Mouse (Mus musculus): ENCODE measurements around the gene Ufc1. TPM values are rescaled to one million over a fixed set of nuclear protein-coding genes. Genes with fewer than 3 reads are reported as not detected.

The Ufc1 gene
- total RNA-seq, 2 experiments from 2014 or later, result 162 to 182 TPM

- no peak for DNase-seq
Measured at GRCm38 (mm10) chr1:171271196-171271595, 23.6 kb downstream of the Ufc1 start.

GRCm38 (mm10) chr1:171270573-171270900 lies 24.3 kb downstream of the Ufc1 start:
- DNase-seq, result peak in 1 of 2 experiments; percentile 43

DNA sequence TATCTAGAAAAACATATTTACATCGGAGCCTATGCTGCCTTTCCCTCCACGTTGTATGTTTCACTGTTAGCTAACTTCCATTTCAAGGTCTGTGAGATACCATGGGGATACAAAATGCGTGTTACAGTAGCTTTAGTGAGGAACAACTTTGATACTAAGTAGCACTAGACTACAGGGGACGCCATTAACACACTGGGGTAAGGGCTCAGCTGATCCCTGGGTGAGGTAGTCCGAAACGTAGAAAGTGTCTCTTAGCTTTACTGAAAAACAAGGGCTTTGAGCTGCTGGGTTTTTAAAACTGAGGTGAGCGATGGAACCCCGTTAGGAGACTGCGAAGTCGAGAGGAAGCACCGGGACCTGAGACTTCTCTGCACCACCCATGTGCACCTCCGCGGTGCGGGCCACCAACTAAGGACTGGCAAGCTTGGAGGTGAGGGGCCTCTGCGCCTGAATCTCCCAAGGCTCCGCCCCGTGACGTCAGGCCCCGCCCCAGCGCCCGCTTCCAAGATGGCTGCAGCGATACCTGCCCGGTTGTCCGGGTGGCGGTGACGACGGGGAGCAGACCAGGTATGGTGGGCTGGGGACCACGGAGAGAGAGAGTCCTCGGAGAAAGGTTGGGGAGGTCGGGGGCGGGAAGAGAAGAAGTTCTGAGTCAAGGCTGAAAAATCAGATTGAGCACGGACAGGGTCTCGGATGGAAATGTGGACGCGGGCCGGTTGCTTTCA lies 24.8 kb downstream of the Ufc1 start, which contains the start of gene B4galt3:
TSS of gene B4galt3 (plus strand) at position 481 of the 725 bp plus-strand sequence.
- DNase-seq, result peak; percentile 98 to 99

GRCm38 (mm10) chr1:171268341-171268740 lies 26.5 kb downstream of the Ufc1 start:
- no peak for DNase-seq

- no peak for DNase-seq
Measured at GRCm38 (mm10) chr1:171265971-171266744, 28.7 kb downstream of the Ufc1 start.

DNA sequence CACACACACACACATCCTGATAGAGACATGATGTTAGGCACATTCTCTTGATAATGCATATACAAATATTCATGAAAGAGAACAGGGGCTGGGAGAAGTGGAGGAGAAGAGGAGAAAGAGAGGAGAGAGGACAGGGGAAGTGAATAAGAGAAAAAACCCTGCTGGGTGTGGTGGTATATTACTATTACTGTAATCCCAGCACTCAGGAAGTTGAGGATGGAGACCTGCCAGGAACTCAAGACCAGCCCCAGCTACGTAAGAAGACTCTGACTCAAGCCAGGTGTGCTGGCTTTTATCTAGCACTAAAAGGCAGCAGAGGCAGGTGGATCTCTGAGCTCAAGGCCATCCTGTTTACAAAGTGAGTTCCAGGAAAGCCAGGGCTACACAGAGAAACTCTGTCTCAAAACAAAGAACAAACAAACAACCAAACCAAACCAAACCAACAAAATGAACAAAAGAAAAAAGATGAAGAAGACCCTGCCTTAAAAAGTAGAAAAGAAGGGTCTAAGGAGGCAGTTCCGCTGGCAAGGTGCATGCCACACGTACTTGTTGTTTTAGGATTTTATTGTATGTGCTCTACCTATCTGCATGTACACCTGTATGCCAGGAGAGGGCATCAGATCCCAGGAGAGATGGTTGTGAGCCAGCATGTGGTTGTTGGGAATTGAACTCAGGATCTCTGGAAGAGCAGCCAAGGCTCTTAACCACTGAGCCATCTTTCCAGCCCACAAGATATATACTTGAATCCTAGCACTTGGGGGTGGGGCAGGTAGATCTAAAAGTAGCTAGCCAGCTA lies 31.0 kb downstream of the Ufc1 start:
- no peak for DNase-seq

DNA sequence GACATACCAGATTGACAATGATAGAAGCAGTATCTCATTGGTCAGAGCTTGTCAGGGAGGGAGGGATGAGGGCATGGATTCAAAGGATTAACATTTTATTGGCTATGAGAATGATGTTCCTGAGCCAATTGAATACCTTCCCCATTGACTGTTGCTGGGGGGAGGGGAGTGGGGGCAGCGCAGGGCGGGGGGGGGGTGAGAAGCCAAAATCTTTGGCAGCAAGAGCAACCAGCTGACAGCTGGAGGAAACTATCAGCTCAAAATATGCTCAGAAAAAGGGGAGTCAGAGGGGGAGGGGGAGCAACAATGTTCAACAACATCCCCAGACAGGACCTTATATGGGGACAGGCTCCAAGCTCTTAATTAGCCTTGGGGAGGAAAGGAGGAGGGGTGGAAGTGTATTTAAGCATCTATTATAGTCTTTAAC lies 31.6 kb downstream of the Ufc1 start:
- DNase-seq, result peak in 1 of 2 experiments; percentile 42

DNA sequence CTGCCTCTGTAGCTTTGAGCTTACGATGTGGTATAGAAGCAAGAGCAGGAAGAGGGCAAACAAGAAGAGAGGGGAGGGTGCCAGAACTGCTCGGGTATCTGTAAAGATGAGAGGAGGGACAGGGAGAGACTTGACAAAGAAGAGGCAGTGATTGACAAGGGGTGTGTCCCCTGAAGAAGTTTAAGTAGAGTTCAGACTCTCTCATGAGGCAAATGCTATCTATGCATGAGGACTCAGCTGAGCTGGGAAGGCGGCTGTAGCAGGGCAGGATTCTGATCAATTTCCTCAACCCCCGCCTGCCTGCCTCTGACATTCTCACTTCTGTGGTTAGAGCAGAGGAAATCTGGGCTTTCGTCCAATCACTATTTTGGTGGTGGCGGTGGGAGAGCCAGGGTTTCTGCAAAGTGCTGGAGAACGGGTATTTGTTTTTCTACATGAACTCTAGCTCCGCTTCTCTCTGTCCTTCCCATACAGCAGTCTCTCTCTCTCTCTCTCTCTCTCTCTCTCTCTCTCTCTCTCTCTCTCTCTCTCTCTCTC lies 32.2 kb downstream of the Ufc1 start:
- DNase-seq, result peak; percentile 67 to 75

DNA sequence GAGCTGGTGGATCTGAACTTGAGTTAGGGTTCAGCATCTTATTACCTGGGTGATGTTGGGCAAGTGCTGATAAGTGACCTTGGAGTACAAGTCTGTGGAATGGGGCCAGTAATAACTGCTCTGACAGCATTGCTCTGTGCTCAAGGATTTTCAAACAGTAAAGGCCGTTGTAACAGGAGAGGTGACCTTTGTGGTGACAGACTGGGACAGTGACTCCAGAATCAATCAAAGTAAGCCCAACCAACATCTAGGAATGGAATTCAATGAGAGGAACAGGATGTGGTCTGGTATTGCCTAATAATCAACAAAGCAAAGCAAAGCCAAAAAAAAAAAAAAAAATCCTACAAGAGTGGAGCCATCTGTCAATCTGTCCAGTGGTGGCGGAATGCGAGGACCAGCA lies 34.5 kb downstream of the Ufc1 start:
- DNase-seq, result peak in 1 of 2 experiments; percentile 41

- DNase-seq, result no peak
Measured at GRCm38 (mm10) chr1:171258921-171259320, 35.9 kb downstream of the Ufc1 start.

DNA sequence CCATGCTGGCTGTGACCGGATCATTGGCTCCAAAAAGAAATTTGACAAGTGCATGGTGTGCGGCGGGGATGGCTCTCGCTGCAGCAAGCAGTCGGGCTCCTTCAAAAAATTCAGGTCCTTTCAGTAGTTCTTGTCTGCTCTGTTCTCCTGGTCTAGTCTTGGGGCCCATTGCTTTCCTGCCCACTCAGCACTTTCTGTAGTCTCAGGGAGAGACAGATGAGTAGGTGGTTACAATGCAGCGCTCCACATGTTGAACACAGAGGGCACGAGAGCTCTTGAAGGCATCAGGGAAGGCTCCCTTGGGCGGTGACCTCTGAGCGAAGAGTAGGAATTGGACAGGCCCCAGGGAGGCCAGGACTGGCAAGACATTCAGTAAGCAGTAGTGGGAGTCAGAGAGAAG lies 37.0 kb downstream of the Ufc1 start:
- no peak for DNase-seq

- DNase-seq, result peak; percentile 71 to 76
Measured at GRCm38 (mm10) chr1:171256937-171257548, 37.8 kb downstream of the Ufc1 start.

GRCm38 (mm10) chr1:171256095-171256818 lies 38.6 kb downstream of the Ufc1 start:
- DNase-seq, result peak; percentile 79 to 81

DNA sequence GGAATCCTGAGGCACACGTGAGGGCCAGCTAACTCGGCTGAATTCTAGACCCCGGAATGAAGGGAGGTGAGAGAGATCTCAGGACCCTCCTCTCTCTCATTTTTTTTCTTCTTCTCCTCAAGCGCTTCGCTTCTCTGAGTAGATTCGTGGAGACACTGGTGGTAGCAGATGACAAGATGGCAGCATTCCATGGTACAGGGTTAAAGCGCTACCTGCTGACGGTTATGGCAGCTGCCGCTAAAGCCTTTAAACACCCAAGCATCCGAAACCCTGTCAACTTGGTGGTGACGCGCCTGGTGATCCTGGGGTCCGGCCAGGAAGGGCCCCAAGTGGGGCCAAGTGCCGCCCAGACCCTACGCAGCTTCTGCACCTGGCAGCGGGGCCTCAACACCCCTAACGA lies 42.4 kb downstream of the Ufc1 start:
- no peak for DNase-seq

- DNase-seq, result no peak
Measured at GRCm38 (mm10) chr1:171251594-171252324, 43.1 kb downstream of the Ufc1 start.

DNA sequence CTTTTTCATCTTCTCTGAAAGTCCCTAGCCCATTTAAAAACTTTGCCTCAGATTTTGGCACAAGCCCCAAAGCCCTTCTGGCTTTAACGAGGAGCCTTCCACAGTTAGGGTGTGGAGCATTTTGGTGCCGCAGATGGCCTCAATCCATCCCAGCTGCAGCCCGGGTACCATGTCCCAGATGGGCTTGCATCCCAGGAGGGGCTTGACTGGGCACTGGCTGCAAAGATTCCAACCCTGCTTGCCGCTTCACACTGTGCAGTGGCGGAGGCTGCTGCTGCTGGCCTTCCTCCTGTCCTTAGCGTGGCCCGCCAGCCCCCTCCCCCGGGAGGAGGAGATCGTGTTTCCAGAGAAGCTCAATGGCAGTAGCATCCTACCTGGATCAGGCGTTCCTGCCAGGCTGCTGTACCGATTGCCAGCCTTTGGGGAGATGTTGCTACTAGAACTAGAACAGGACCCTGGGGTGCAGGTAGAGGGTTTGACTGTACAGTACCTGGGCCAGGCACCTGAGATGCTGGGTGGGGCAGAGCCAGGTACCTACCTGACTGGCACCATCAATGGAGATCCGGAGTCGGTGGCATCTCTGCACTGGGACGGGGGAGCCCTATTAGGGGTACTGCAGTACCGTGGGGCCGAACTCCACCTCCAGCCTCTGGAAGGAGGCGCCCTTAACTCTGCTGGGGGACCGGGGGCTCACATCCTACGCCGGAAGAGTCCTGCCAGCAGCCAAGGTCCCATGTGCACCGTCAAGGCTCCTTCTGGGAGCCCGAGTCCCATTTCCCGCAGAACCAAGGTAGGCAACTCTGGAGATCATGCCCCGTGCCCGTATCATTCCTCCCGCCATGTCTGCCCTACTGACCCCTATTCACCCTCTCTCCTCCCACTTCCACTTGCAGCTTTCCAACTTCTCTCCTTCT lies 43.9 kb downstream of the Ufc1 start, which contains the start of gene Ndufs2:
TSS of gene Ndufs2 (minus strand) at position 709 of the 914 bp plus-strand sequence.
- DNase-seq, result no peak

GRCm38 (mm10) chr1:171249913-171250600 lies 44.8 kb downstream of the Ufc1 start, which contains the start of gene Adamts4:
Adamts4 (plus strand) TSS chr1:171250421.
- peak in 1 of 2 experiments; percentile 27 for DNase-seq
